In genomic region chr2:51146871-51147317, GRCm38 (mm10) we compare ENCODE assay signal across 8 mouse cellular contexts. TPM values are rescaled to one million over a fixed set of nuclear protein-coding genes. Genes with fewer than 3 reads are reported as not detected.
DNase-seq lines count a peak whose midpoint lies in the region; ATAC-seq and TF ChIP-seq lines count a peak whose summit lies in the region.

No protein-coding gene starts in this region.

- H3K4me1 ChIP-seq in intestine, postnatal 0 days (replicated peaks; ENCODE audit: control insufficient read depth, insufficient read depth, low read length) = peaks cover 21% of the 10 kb centered on the region

- no peaks in the 10 kb centered on the region; the same call in 1 of the 2 replicates for H3K36me3 ChIP-seq in intestine, postnatal 0 days (ENCODE audit: control insufficient read depth, insufficient read depth)

- H3K27me3 ChIP-seq in intestine, postnatal 0 days (replicated peaks; ENCODE audit: control insufficient read depth, insufficient read depth, low read length) = no peaks in the 10 kb centered on the region

- H3K4me3 ChIP-seq in intestine, postnatal 0 days (ENCODE audit: low read depth, low read length) = peak overlapping the region; percentile 93

- H3K9me3 ChIP-seq in intestine, postnatal 0 days (ENCODE audit: control insufficient read depth) = no peaks in the 10 kb centered on the region

- H3K27ac ChIP-seq in intestine, postnatal 0 days (ENCODE audit: low read depth, low read length) = peak overlapping the region; percentile 91

- peak overlapping the region; percentile 86 for H3K4me2 ChIP-seq in intestine, postnatal 0 days (replicated peaks; ENCODE audit: low read depth)

- no peak for TF ChIP-seq CTCF in intestine, postnatal 0 days (IDR thresholded peaks at IDR 0.05; ENCODE audit: low read depth)

- intact Hi-C loops in left cerebral cortex, postnatal 14 days (cut with DNase I) = loop anchor here (5.0 kb wide), 2 partner anchors 175 to 840 kb away; no protein-coding TSS in a partner anchor

- ATAC-seq in granulocyte monocyte progenitor cell, adult 5-6 weeks (replicated peaks; ENCODE audit: poor library complexity, severe bottlenecking) = peak; percentile 38
- ATAC-seq in intestine, postnatal 0 days = peak; percentile 62
- ATAC-seq in megakaryocyte, adult 5-6 weeks (ENCODE audit: poor library complexity, severe bottlenecking) = peak; percentile 49

- 0% methylated on average over 18 of the region's 18 CpGs for WGBS in intestine, postnatal 0 days

- H3K9ac ChIP-seq in intestine, postnatal 0 days (ENCODE audit: low read depth, low read length) = peak overlapping the region; percentile 71

- peak; percentile 89 for DNase-seq in adrenal gland, postnatal 14 days
- DNase-seq in embryo, embryonic 9.5 days (ENCODE audit: extremely low spot score) = peak; percentile 80
- peak; percentile 61 to 72 for DNase-seq in left cerebral cortex, postnatal 14 days (ENCODE audit: low spot score in 2 of 2)
- peak; percentile 72 for DNase-seq in right cerebral cortex, postnatal 14 days
- peak; percentile 78 for DNase-seq in yolk sac, embryonic 10.5 days (ENCODE audit: low spot score)

RNA-seq across cellular contexts. Expression of gene Rnd3, which starts 2.0 kb away (rescaled TPM):
- total RNA-seq in adrenal gland, postnatal 14 days (2021) = 49.2 and 53.1 TPM in 2 replicates
- not detected in 2 replicates for total RNA-seq in granulocyte monocyte progenitor cell, adult 5-6 weeks (2014; fragmentation: Nextera tagmentation)
- 0.26 and 1.9 TPM in 2 replicates for total RNA-seq in granulocyte monocyte progenitor cell, adult 5-6 weeks (2017)
- polyA plus RNA-seq in intestine, postnatal 0 days (2015; fragmentation: Nextera tagmentation; extraction: Ambion mirVana) = 16.5 and 18.1 TPM in 2 replicates
- total RNA-seq in left cerebral cortex, postnatal 14 days (2021) = 10 to 100 TPM; 17.6 to 22.8 TPM
- total RNA-seq in megakaryocyte, adult 5-6 weeks (2015) = 60.3 and 62.9 TPM in 2 replicates
- total RNA-seq in megakaryocyte, adult 5-6 weeks (2017) = 124 and 129 TPM in 2 replicates

Comparison
In these comparisons a context has a peak if more than half of its experiments do, and no peak if none do; other contexts are left out.
1. Peak in every context shown above with its lines: DNase-seq, ATAC-seq, H3K4me3 ChIP-seq and H3K27ac ChIP-seq.
2. RNA of gene Rnd3, which starts 2.0 kb away (total RNA-seq): 60.3 to 129 TPM in megakaryocyte, adult 5-6 weeks, 49.2 to 53.1 TPM in adrenal gland, postnatal 14 days and 17.6 to 22.8 TPM in left cerebral cortex, postnatal 14 days; 0.26 to 1.9 TPM in granulocyte monocyte progenitor cell, adult 5-6 weeks; every median in the first group is over 4 times any median in the second.